Mouse (Mus musculus) neural tube, embryonic 12.5 days (tissue): ENCODE results near the gene Mettl7a2. TPM values are rescaled to one million over a fixed set of nuclear protein-coding genes. Genes with fewer than 3 reads are reported as not detected.
A peak's percentile ranks its signal among the peaks of the same experiment; 100 is the strongest.
"Not testable (repeated sequence)": the region's sequence is repeated elsewhere in the genome, so short reads cannot be mapped to it uniquely, and the experiment has no call there.

Experiments used
- ATAC-seq: fragments of 200-750 bp; cut with Nextera tagmentation; 2 replicates; pipeline ENCODE4 v1.8.0; 2017; ENCODE audit warnings: low read depth, mild to moderate bottlenecking, moderate TSS enrichment, moderate library complexity; ENCODE audit not compliant: low FRiP score
- H3K27ac ChIP-seq: fragments of 300-500 bp; sonication (generic); 2 replicates; pipeline ENCODE4 v1.5.1; 2016
- H3K27me3 ChIP-seq: fragments of 300-500 bp; sonication (generic); replicated peaks from 2 replicates; pipeline ENCODE4 v1.6.1; 2016; ENCODE audit warnings: mild to moderate bottlenecking
- H3K36me3 ChIP-seq: fragments of 300-500 bp; sonication (generic); 2 replicates; pipeline ENCODE4 v1.6.1; 2016; ENCODE audit warnings: mild to moderate bottlenecking
- H3K4me1 ChIP-seq: fragments of 300-500 bp; sonication (generic); 2 replicates; pipeline ENCODE4 v1.6.1; 2016
- H3K4me2 ChIP-seq: fragments of 300-500 bp; sonication (generic); replicated peaks from 2 replicates; pipeline ENCODE4 v1.6.1; 2016; ENCODE audit warnings: mild to moderate bottlenecking
- H3K4me3 ChIP-seq: fragments of 300-500 bp; sonication (generic); 2 replicates; pipeline ENCODE4 v1.5.1; 2016
- H3K9ac ChIP-seq: fragments of 300-500 bp; sonication (generic); 2 replicates; pipeline ENCODE4 v1.6.1; 2016; ENCODE audit warnings: mild to moderate bottlenecking
- H3K9me3 ChIP-seq: fragments of 300-500 bp; sonication (generic); 2 replicates; pipeline ENCODE4 v1.6.1; 2016; ENCODE audit warnings: mild to moderate bottlenecking
- WGBS: fragments of 180-500 bp; shearing (Covaris S2); methylation state at CpG from one replicate; pipeline ENCODE4 v1.1.7; 2016; 5-methylcytosine and 5-hydroxymethylcytosine counted together
- polyA plus RNA-seq: library from polyadenylated mRNA; unstranded; fragments of >200 nt; fragmentation: Nextera tagmentation; extraction: Ambion mirVana; gene quantifications from 2 replicates; pipeline ENCODE4 v1.2.1, GENCODE M21; 2016

The Mettl7a2 gene
- polyA plus RNA-seq, 1 experiment from 2014 or later: 0.14 TPM

DNA sequence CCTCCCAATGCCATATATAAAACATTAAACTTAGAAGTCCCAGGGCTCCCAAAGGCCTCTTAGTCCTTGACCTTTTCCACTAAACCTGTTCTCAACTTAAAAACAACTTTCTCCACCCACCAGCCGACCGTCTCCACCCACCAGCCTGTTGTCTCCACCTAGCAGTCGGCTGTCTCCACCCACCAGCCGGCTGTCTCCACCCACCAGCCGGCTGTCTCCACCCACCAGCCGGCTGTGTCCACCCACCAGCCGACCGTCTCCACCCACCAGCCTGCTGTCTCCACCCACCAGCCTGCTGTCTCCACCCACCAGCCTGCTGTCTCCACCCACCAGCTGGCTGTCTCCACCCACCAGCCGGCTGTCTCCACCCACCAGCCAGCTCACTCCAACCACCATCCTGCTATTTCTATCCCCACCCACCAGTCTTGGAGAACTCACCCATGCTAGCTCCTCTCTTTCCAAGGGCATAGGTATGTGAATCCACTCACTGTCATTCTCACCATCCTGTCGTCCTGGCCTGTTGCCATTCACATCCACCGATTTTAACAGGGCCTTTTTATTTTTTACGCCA, 28.9 kb upstream of the Mettl7a2 start:
- Histone ChIP-seq H3K4me3 (no peak overlapping the region), H3K27me3 (no peaks in the 10 kb centered on the region), H3K9ac (no peak overlapping the region), H3K4me1 (no peaks in the 10 kb centered on the region), H3K36me3 (no peaks in the 10 kb centered on the region), H3K4me2 (no peak overlapping the region), H3K27ac (no peak overlapping the region), H3K9me3 (no peaks in the 10 kb centered on the region)
- WGBS: 72% methylated on average over 12 of the region's 12 CpGs
- no peak for ATAC-seq

- WGBS: 95% methylated on average over 3 of the region's 3 CpGs
- no peaks in the 10 kb centered on the region for H3K4me1 ChIP-seq
- no peaks in the 10 kb centered on the region for H3K27me3 ChIP-seq
- no peaks in the 10 kb centered on the region for H3K9me3 ChIP-seq
- H3K27ac ChIP-seq: no peak overlapping the region
- no peak overlapping the region for H3K9ac ChIP-seq
- H3K36me3 ChIP-seq: no peaks in the 10 kb centered on the region
- no peak overlapping the region for H3K4me2 ChIP-seq
- ATAC-seq: no peak
- no peak overlapping the region for H3K4me3 ChIP-seq
Observed at GRCm38 (mm10) chr15:100325235-100325634, 27.8 kb upstream of the Mettl7a2 start.

DNA sequence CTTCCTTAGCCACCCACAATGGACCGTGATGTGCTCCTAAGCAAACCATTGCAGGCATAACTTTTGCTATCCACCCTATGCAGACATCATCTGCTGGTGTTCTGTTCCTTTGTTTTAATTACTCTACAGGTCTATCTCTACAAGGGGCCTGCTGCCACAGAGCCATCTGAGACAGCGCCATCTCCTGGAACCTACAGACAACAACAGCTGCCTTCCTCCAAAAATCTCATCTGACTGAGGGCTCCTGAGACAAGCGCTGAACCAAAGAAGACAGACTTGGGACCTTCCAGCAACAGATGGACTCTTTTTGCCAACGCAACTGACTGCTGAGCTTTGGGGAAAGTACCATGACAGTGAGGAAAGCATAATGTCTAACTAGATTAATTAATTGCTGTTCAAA, 24.9 kb upstream of the Mettl7a2 start:
- 70% methylated on average over 4 of the region's 4 CpGs for WGBS
- not testable (repeated sequence) for H3K4me3 ChIP-seq, H3K27ac ChIP-seq, H3K36me3 ChIP-seq, H3K27me3 ChIP-seq, H3K4me2 ChIP-seq, H3K9ac ChIP-seq, H3K9me3 ChIP-seq, ATAC-seq, H3K4me1 ChIP-seq

GRCm38 (mm10) chr15:100329336-100329735, 23.7 kb upstream of the Mettl7a2 start:
- not testable (repeated sequence) for H3K9me3 ChIP-seq, H3K4me3 ChIP-seq, H3K4me1 ChIP-seq, H3K9ac ChIP-seq, H3K36me3 ChIP-seq, H3K4me2 ChIP-seq, H3K27ac ChIP-seq, ATAC-seq, H3K27me3 ChIP-seq
- WGBS: 43% methylated on average over 10 of the region's 10 CpGs

DNA sequence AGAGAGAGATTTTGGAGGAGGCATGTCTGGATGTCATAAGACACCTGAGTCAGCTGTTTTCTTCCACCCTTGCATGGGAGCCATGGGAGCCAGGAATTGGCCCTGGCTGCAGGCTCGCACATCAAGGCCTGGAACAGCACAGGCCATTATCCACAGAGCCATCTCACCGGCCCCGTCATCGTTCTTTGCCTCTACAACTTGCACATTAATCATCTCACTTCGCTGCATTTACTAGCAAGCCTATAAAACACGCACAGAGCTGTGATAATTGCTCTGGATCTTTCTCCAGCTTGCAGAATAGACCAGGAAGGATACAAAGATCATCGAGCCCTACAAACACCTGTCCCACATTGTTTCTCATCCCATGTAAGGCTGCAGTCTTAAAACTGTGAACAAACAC, 22.3 kb upstream of the Mettl7a2 start:
- Histone ChIP-seq H3K9me3 (no peaks in the 10 kb centered on the region), H3K4me2 (no peak overlapping the region), H3K36me3 (no peaks in the 10 kb centered on the region), H3K4me1 (no peaks in the 10 kb centered on the region), H3K27ac (no peak overlapping the region), H3K9ac (no peak overlapping the region), H3K27me3 (no peaks in the 10 kb centered on the region), H3K4me3 (no peak overlapping the region)
- WGBS: 56% methylated on average over 7 of the region's 7 CpGs
- no peak for ATAC-seq

- H3K27ac ChIP-seq, H3K9ac ChIP-seq, H3K4me3 ChIP-seq, H3K36me3 ChIP-seq, H3K27me3 ChIP-seq, H3K4me2 ChIP-seq, H3K4me1 ChIP-seq, H3K9me3 ChIP-seq: not testable (repeated sequence)
- peak; percentile 25; the same call in 1 of the 2 replicates for ATAC-seq
- 51% methylated on average over 3 of the region's 10 CpGs for WGBS
Observed at GRCm38 (mm10) chr15:100332077-100332961, 20.7 kb upstream of the Mettl7a2 start.

DNA sequence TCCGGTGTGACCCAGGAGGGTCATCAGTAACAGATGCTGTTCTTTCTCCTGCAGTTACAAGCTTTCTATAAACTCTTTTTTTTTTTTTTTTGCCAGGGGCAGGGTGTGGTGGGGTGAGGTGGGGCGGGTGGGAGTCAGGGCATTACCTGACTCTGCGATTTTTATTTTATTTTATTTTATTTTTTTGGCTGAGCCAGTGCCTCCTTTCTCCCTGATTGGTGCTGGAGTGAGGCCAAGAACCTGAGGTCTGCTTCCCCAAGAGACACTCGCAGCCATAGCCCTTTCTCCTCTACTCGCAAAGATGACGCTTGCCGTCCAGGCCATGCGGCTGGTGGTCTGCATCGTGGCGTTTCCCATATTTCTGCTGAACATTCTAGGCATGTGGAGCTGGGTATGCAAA, 18.4 kb upstream of the Mettl7a2 start, which contains the start of gene Mettl7a3:
Gene Mettl7a3, plus strand, starts transcription at position 301 of the 400 bp plus-strand sequence.
- Histone ChIP-seq H3K9me3 (no peaks in the 10 kb centered on the region), H3K27me3 (no peaks in the 10 kb centered on the region), H3K36me3 (no peaks in the 10 kb centered on the region), H3K4me1 (no peaks in the 10 kb centered on the region), H3K27ac (no peak within 1 kb of the TSS), H3K4me2 (no peak within 1 kb of the TSS), H3K4me3 (no peak within 1 kb of the TSS), H3K9ac (no peak within 1 kb of the TSS)
- no peak for ATAC-seq
- WGBS: 79% methylated on average over 10 of the region's 10 CpGs

- H3K4me1 ChIP-seq, H3K27me3 ChIP-seq, H3K9ac ChIP-seq, H3K4me2 ChIP-seq, H3K27ac ChIP-seq, ATAC-seq, H3K9me3 ChIP-seq, H3K4me3 ChIP-seq, H3K36me3 ChIP-seq: not testable (repeated sequence)
Observed at GRCm38 (mm10) chr15:100337328-100337727, 15.7 kb upstream of the Mettl7a2 start.

GRCm38 (mm10) chr15:100337847-100338246, 15.2 kb upstream of the Mettl7a2 start:
- 27% methylated on average over 10 of the region's 10 CpGs for WGBS
- H3K9me3 ChIP-seq, H3K4me2 ChIP-seq, H3K9ac ChIP-seq, H3K36me3 ChIP-seq, H3K4me1 ChIP-seq, H3K27ac ChIP-seq, H3K27me3 ChIP-seq, ATAC-seq, H3K4me3 ChIP-seq: not testable (repeated sequence)

- not testable (repeated sequence) for H3K36me3 ChIP-seq, H3K4me1 ChIP-seq, H3K4me3 ChIP-seq, H3K4me2 ChIP-seq, H3K9ac ChIP-seq, H3K9me3 ChIP-seq, ATAC-seq, H3K27ac ChIP-seq, H3K27me3 ChIP-seq
- WGBS: 85% methylated on average over 5 of the region's 5 CpGs
Observed at GRCm38 (mm10) chr15:100341314-100341980, 11.6 kb upstream of the Mettl7a2 start.

GRCm38 (mm10) chr15:100345484-100345883, 7.5 kb upstream of the Mettl7a2 start:
- H3K4me1 ChIP-seq: no peaks in the 10 kb centered on the region
- no peak overlapping the region for H3K9ac ChIP-seq
- H3K4me3 ChIP-seq: no peak overlapping the region
- no peaks in the 10 kb centered on the region for H3K9me3 ChIP-seq
- H3K4me2 ChIP-seq: no peak overlapping the region
- H3K36me3 ChIP-seq: no peaks in the 10 kb centered on the region
- no peak for ATAC-seq
- H3K27me3 ChIP-seq: no peaks in the 10 kb centered on the region
- no peak overlapping the region for H3K27ac ChIP-seq

DNA sequence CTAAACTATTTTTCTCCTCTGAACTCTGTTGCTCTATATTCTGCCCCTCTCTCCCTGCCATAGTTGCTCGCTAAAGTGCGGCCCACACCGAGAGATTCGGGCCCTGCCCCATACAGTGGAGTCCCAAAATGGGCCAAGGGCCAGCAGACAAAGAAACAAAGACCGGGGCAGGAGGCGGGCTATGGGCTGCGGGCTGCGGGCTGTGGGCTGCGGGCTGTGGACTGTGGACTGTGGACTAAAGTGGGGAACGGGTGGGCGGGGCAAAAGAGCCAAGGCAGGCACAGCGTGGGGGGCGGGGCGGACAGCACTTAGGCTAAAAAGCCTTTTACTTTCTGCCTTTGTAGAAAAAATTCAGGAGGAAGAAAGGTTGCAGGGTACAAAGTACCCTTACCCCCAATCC, 6.2 kb upstream of the Mettl7a2 start:
- Histone ChIP-seq H3K9ac (no peak overlapping the region), H3K27ac (no peak overlapping the region), H3K4me1 (no peaks in the 10 kb centered on the region)

More for the DNA sequence above, 6.2 kb upstream of the Mettl7a2 start:
- no peaks in the 10 kb centered on the region for H3K36me3 ChIP-seq
- H3K27me3 ChIP-seq: no peaks in the 10 kb centered on the region
- H3K9me3 ChIP-seq: no peaks in the 10 kb centered on the region
- no peak overlapping the region for H3K4me2 ChIP-seq
- WGBS: 63% methylated on average over 14 of the region's 14 CpGs
- H3K4me3 ChIP-seq: no peak overlapping the region
- no peak for ATAC-seq
